Mouse (Mus musculus): ENCODE results near the gene Ttyh1. TPM values are rescaled to one million over a fixed set of nuclear protein-coding genes. Genes with fewer than 3 reads are reported as not detected.

Gene Ttyh1
- polyA plus RNA-seq, 1 experiment from 2014 or later = 4.3 TPM

DNA sequence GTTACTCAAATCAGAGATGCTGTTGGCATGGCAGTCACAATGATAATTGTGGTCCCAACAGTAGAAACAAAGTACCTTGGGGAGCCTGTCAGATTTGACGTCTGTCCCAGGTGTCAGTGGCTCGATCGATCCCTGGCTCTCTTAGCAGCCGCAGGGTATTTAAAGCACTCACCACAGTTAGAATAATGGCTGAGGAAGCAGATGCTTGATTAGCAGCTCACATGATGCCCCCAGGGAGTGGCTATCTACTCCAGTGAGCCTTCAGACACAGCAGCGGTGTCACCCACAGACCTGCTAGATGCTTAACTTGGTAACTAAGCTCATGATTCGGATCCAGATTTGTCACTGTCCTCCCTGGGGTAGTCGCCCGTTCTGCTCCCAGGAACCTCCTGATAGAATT lies 28.0 kb upstream of the Ttyh1 start:
- no peak overlapping the region for H3K27ac ChIP-seq (replicated peaks)
- TF ChIP-seq CTCF (IDR thresholded peaks at IDR 0.05; ENCODE audit: low read depth) = no peak
- no peak for TF ChIP-seq EP300 (optimal IDR thresholded peaks at IDR 0.05)
- DNase-seq (ENCODE audit: low spot score) (no peak), ATAC-seq (ENCODE audit: low FRiP score, low TSS enrichment) (no peak)
- WGBS = 43% methylated on average over 8 of the region's 8 CpGs
- no peak overlapping the region for H3K9ac ChIP-seq (ENCODE audit: low read length)
- H3K27me3 ChIP-seq (ENCODE audit: control insufficient read depth, insufficient read depth, low read length) = no peaks in the 10 kb centered on the region
- H3K36me3 ChIP-seq (ENCODE audit: control insufficient read depth, insufficient read depth, low read length) = no peaks in the 10 kb centered on the region
- H3K9me3 ChIP-seq (ENCODE audit: control insufficient read depth, low read length) = no peaks in the 10 kb centered on the region
- no peak overlapping the region for H3K4me2 ChIP-seq (replicated peaks; ENCODE audit: low read depth)
- H3K4me3 ChIP-seq (ENCODE audit: low read depth, low read length) = no peak overlapping the region
- no peaks in the 10 kb centered on the region for H3K4me1 ChIP-seq (replicated peaks; ENCODE audit: control insufficient read depth, insufficient read depth)

DNA sequence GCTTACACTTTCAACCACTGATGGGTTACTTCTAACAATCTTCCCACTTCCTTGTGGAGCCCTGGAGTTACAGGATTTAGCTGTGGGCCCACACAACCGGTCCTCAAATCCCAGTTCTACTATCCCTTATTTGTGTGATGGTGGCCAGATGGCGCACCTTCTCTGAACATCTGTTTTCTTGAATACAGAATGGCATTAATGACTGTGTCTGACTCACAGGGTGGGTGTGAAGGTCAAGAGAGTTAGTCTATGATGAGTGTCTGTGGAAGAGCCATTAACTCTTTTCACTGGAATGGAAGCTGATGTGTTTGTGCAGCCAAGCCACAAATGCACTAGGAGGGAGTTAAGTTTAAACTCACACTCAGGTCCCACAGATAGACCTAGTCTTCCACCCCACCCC lies 20.9 kb upstream of the Ttyh1 start:
- H3K36me3 ChIP-seq (ENCODE audit: control insufficient read depth, insufficient read depth, low read length) = no peaks in the 10 kb centered on the region
- TF ChIP-seq CTCF (IDR thresholded peaks at IDR 0.05; ENCODE audit: low read depth) (no peak), EP300 (optimal IDR thresholded peaks at IDR 0.05) (no peak)

DNA sequence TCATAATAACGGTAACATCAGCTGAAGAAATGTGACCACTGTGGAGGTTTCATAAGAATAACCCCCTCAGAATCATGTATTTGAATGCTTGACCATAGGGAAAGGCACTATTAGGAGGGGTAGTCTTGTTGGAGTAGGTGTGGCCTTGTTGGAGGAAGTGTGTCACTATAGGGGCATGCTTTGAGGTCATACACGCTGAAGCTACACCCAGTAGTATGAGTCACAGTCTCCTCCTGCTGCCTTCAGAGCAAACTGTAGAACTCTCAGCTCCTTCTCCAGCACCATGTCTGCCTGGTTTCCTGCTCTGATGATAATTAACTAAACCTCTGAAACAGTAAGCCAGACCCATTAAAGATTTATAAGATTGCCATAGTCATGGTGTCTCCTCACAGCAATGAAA lies 20.4 kb upstream of the Ttyh1 start:
- H3K4me3 ChIP-seq (ENCODE audit: low read depth, low read length) = no peak overlapping the region
- 61% methylated on average over 2 of the region's 2 CpGs for WGBS
- H3K27ac ChIP-seq (replicated peaks) = no peak overlapping the region
- H3K4me2 ChIP-seq (replicated peaks; ENCODE audit: low read depth) = no peak overlapping the region
- no peak overlapping the region for H3K9ac ChIP-seq (ENCODE audit: low read length)
- H3K9me3 ChIP-seq (ENCODE audit: control insufficient read depth, low read length) = no peaks in the 10 kb centered on the region
- no peaks in the 10 kb centered on the region for H3K36me3 ChIP-seq (ENCODE audit: control insufficient read depth, insufficient read depth, low read length)
- peak; percentile 94 for ATAC-seq (ENCODE audit: low FRiP score, low TSS enrichment)
- TF ChIP-seq CTCF (IDR thresholded peaks at IDR 0.05; ENCODE audit: low read depth) = no peak
- no peak for TF ChIP-seq EP300 (optimal IDR thresholded peaks at IDR 0.05)
- no peaks in the 10 kb centered on the region for H3K4me1 ChIP-seq (replicated peaks; ENCODE audit: control insufficient read depth, insufficient read depth)
- no peak for DNase-seq (ENCODE audit: low spot score)
- H3K27me3 ChIP-seq (ENCODE audit: control insufficient read depth, insufficient read depth, low read length) = no peaks in the 10 kb centered on the region

More for the DNA sequence above, 20.9 kb upstream of the Ttyh1 start:
- no peak overlapping the region for H3K4me2 ChIP-seq (replicated peaks; ENCODE audit: low read depth)
- DNase-seq (ENCODE audit: low spot score) (no peak), ATAC-seq (ENCODE audit: low FRiP score, low TSS enrichment) (no peak; the same call in 1 of the 2 replicates)
- H3K4me1 ChIP-seq (replicated peaks; ENCODE audit: control insufficient read depth, insufficient read depth) = no peaks in the 10 kb centered on the region
- H3K4me3 ChIP-seq (ENCODE audit: low read depth, low read length) = no peak overlapping the region
- H3K27me3 ChIP-seq (ENCODE audit: control insufficient read depth, insufficient read depth, low read length) = no peaks in the 10 kb centered on the region
- H3K9me3 ChIP-seq (ENCODE audit: control insufficient read depth, low read length) = no peaks in the 10 kb centered on the region
- H3K27ac ChIP-seq (replicated peaks) = no peak overlapping the region
- 71% methylated on average over 2 of the region's 2 CpGs for WGBS
- no peak overlapping the region for H3K9ac ChIP-seq (ENCODE audit: low read length)

- H3K36me3 ChIP-seq (ENCODE audit: control insufficient read depth, insufficient read depth, low read length) = no peaks in the 10 kb centered on the region
- H3K9me3 ChIP-seq (ENCODE audit: control insufficient read depth, low read length) = no peaks in the 10 kb centered on the region
- H3K4me3 ChIP-seq (ENCODE audit: low read depth, low read length) = no peak overlapping the region
- H3K27ac ChIP-seq (replicated peaks) = no peak overlapping the region
- no peaks in the 10 kb centered on the region for H3K27me3 ChIP-seq (ENCODE audit: control insufficient read depth, insufficient read depth, low read length)
- no peak for DNase-seq (ENCODE audit: low spot score)
- no peaks in the 10 kb centered on the region for H3K4me1 ChIP-seq (replicated peaks; ENCODE audit: control insufficient read depth, insufficient read depth)
- no peak overlapping the region for H3K4me2 ChIP-seq (replicated peaks; ENCODE audit: low read depth)
- H3K9ac ChIP-seq (ENCODE audit: low read length) = no peak overlapping the region
- 83% methylated on average over 5 of the region's 5 CpGs for WGBS
- TF ChIP-seq CTCF (IDR thresholded peaks at IDR 0.05; ENCODE audit: low read depth) = no peak
- no peak for TF ChIP-seq EP300 (optimal IDR thresholded peaks at IDR 0.05)
- ATAC-seq (ENCODE audit: low FRiP score, low TSS enrichment) = no peak
Measured at GRCm38 (mm10) chr7:4101144-4101543, 18.1 kb upstream of the Ttyh1 start.

- 18% methylated on average over 4 of the region's 4 CpGs for WGBS
- H3K27me3 ChIP-seq (ENCODE audit: control insufficient read depth, insufficient read depth, low read length) = no peaks in the 10 kb centered on the region
- no peaks in the 10 kb centered on the region for H3K4me1 ChIP-seq (replicated peaks; ENCODE audit: control insufficient read depth, insufficient read depth)
- DNase-seq (ENCODE audit: low spot score) (no peak), ATAC-seq (ENCODE audit: low FRiP score, low TSS enrichment) (no peak)
- no peaks in the 10 kb centered on the region for H3K36me3 ChIP-seq (ENCODE audit: control insufficient read depth, insufficient read depth, low read length)
- no peak for TF ChIP-seq EP300 (optimal IDR thresholded peaks at IDR 0.05)
- TF ChIP-seq CTCF (IDR thresholded peaks at IDR 0.05; ENCODE audit: low read depth) = peak; percentile 77
- no peak overlapping the region for H3K4me3 ChIP-seq (ENCODE audit: low read depth, low read length)
- no peak overlapping the region for H3K27ac ChIP-seq (replicated peaks)
- H3K9me3 ChIP-seq (ENCODE audit: control insufficient read depth, low read length) = no peaks in the 10 kb centered on the region
- no peak overlapping the region for H3K4me2 ChIP-seq (replicated peaks; ENCODE audit: low read depth)
- no peak overlapping the region for H3K9ac ChIP-seq (ENCODE audit: low read length)
Measured at GRCm38 (mm10) chr7:4103411-4103810, 15.8 kb upstream of the Ttyh1 start.

DNA sequence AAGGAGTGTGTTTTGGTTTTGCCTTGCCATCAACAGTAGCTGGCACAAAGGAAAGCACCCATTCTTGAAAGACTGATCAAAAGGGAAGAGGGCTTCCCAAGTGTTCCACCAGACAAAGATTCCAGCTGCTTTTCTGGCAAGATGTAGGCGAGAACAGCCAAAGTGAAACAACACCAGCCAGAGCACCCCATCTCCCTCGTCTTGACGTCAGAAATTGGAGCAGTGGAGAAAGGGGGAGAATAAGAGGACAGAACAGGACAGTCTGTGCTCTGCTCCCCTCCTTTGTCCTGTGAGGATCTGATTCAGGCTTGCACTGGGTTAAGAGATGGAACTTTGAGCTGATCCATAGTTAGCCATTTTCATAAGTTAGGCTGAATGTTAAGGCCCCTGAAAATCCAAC lies 7.4 kb upstream of the Ttyh1 start:
- WGBS = 46% methylated on average over 3 of the region's 3 CpGs
- no peak for TF ChIP-seq CTCF (IDR thresholded peaks at IDR 0.05; ENCODE audit: low read depth)
- TF ChIP-seq EP300 (optimal IDR thresholded peaks at IDR 0.05) = no peak
- no peaks in the 10 kb centered on the region for H3K27me3 ChIP-seq (ENCODE audit: control insufficient read depth, insufficient read depth, low read length)
- H3K36me3 ChIP-seq (ENCODE audit: control insufficient read depth, insufficient read depth, low read length) = no peaks in the 10 kb centered on the region
- no peak overlapping the region for H3K27ac ChIP-seq (replicated peaks)
- no peak overlapping the region for H3K9ac ChIP-seq (ENCODE audit: low read length)
- no peak overlapping the region for H3K4me2 ChIP-seq (replicated peaks; ENCODE audit: low read depth)
- DNase-seq (ENCODE audit: low spot score) (no peak), ATAC-seq (ENCODE audit: low FRiP score, low TSS enrichment) (no peak)
- H3K4me1 ChIP-seq (replicated peaks; ENCODE audit: control insufficient read depth, insufficient read depth) = no peaks in the 10 kb centered on the region
- H3K9me3 ChIP-seq (ENCODE audit: control insufficient read depth, low read length) = no peaks in the 10 kb centered on the region
- no peak overlapping the region for H3K4me3 ChIP-seq (ENCODE audit: low read depth, low read length)

All from stomach, postnatal 0 days (tissue).